Mouse (Mus musculus): ENCODE results near the gene Colq.
A peak's percentile ranks its signal among the peaks of the same experiment; 100 is the strongest.

The Colq gene

GRCm38 (mm10) chr14:31574903-31575665 lies 16.1 kb downstream of the Colq start:
- no peak for DNase-seq (ENCODE audit: low read depth, low spot score)

- DNase-seq (ENCODE audit: low read depth, low spot score) = no peak
Observed at GRCm38 (mm10) chr14:31572561-31573175, 18.5 kb downstream of the Colq start.

- DNase-seq (ENCODE audit: low read depth, low spot score) = no peak
Observed at GRCm38 (mm10) chr14:31571419-31571818, 19.7 kb downstream of the Colq start.

GRCm38 (mm10) chr14:31570131-31570951 lies 20.8 kb downstream of the Colq start:
- DNase-seq (ENCODE audit: low read depth, low spot score) = no peak

- no peak for DNase-seq (ENCODE audit: low read depth, low spot score)
Observed at GRCm38 (mm10) chr14:31569151-31569631, 22.0 kb downstream of the Colq start.

GRCm38 (mm10) chr14:31565478-31566212 lies 25.5 kb downstream of the Colq start:
- DNase-seq (ENCODE audit: low read depth, low spot score) = peak; percentile 42

- peak; percentile 79 for DNase-seq (ENCODE audit: low read depth, low spot score)
Observed at GRCm38 (mm10) chr14:31564452-31565179, 26.5 kb downstream of the Colq start.

GRCm38 (mm10) chr14:31560886-31561285 lies 30.3 kb downstream of the Colq start:
- no peak for DNase-seq (ENCODE audit: low read depth, low spot score)

GRCm38 (mm10) chr14:31559216-31559615 lies 31.9 kb downstream of the Colq start:
- DNase-seq (ENCODE audit: low read depth, low spot score) = no peak

GRCm38 (mm10) chr14:31557784-31558183 lies 33.4 kb downstream of the Colq start:
- no peak for DNase-seq (ENCODE audit: low read depth, low spot score)

- no peak for DNase-seq (ENCODE audit: low read depth, low spot score)
Observed at GRCm38 (mm10) chr14:31557273-31557672, 33.9 kb downstream of the Colq start.

- no peak for DNase-seq (ENCODE audit: low read depth, low spot score)
Observed at GRCm38 (mm10) chr14:31556526-31557260, 34.5 kb downstream of the Colq start.

- DNase-seq (ENCODE audit: low read depth, low spot score) = no peak
Observed at GRCm38 (mm10) chr14:31555963-31556434, 35.1 kb downstream of the Colq start.

- DNase-seq (ENCODE audit: low read depth, low spot score) = no peak
Observed at GRCm38 (mm10) chr14:31555021-31555420, 36.1 kb downstream of the Colq start.

GRCm38 (mm10) chr14:31543885-31544442 lies 47.2 kb downstream of the Colq start:
- DNase-seq (ENCODE audit: low read depth, low spot score) = no peak

GRCm38 (mm10) chr14:31537298-31537697 lies 53.8 kb downstream of the Colq start:
- no peak for DNase-seq (ENCODE audit: low read depth, low spot score)

GRCm38 (mm10) chr14:31532656-31533055 lies 58.5 kb downstream of the Colq start:
- no peak for DNase-seq (ENCODE audit: low read depth, low spot score)

- no peak for DNase-seq (ENCODE audit: low read depth, low spot score)
Observed at GRCm38 (mm10) chr14:31531506-31532148, 59.5 kb downstream of the Colq start.

GRCm38 (mm10) chr14:31530847-31531246 lies 60.3 kb downstream of the Colq start:
- no peak for DNase-seq (ENCODE audit: low read depth, low spot score)
